Mouse (Mus musculus): ENCODE data around the gene Gipc3.

GRCm38 (mm10) chr10:81299585-81300351, 43.3 kb downstream of the Gipc3 start:
- TF ChIP-seq CTCF (IDR thresholded peaks at IDR 0.05; ENCODE audit: control insufficient read depth, insufficient read depth, insufficient read length) (no peak), CEBPB (IDR thresholded peaks at IDR 0.05; ENCODE audit: low read depth) (no peak), USF1 (IDR thresholded peaks at IDR 0.05; ENCODE audit: low read depth) (no peak), MAX (IDR thresholded peaks at IDR 0.05) (no peak)

All from C2C12 (cell line).